Mouse (Mus musculus) embryo, embryonic 10.5 days (tissue): ENCODE results near the gene Adora1.

ENCODE experiments used
- DNase-seq: peaks from one replicate; pipeline ENCODE4 v3.0.0-alpha.2; 2015; ENCODE audit warnings: low spot score

Gene Adora1

DNA sequence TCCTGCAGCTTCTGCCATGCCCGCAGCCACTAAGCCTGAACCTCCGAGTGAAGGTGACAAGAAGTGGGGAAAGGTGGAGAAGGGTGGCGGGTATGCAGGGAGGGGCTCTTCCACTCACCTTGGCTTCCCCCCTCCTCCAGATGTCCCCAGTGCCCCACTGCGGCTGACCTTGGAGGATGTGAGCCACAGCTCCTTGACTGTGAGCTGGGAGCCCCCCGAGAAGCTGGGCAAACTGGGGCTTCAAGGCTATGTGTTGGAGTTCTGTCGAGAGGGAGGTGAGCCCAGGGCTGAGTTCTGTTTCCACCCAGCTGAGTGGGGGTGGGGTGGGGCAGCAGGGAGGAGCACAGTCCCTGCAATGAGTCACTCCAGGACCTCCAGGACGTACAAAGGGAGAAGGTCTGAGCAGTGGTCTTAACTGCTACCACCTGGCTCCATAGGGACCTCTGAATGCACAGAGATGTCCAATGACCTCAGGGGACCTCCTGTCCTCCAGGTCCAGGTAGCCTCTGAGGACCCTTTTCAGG lies 41.5 kb downstream of the Adora1 start:
- no peak for DNase-seq

DNA sequence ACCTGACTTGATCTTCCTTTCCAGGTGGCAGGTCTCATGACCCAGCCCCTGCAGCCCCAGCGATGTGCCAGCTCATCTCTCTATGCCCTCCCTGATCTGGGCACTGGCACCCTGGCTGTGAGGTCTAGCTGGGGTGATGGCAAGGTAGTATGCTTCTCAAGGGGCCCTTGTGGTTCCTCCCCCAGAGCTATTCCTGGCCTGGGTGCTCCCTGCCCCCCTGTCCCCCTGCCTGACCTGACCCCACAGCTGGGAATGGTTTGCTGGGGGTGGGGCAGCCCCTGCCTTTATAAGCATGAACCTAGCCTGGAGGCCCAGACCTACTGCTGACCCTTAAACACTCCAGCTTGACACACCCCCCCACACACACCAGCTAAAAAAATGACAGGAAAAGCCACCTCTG lies 42.1 kb downstream of the Adora1 start, which contains the start of gene Mybph:
Gene Mybph, plus strand, starts transcription at position 323 of the 400 bp plus-strand sequence.
- no peak for DNase-seq

DNA sequence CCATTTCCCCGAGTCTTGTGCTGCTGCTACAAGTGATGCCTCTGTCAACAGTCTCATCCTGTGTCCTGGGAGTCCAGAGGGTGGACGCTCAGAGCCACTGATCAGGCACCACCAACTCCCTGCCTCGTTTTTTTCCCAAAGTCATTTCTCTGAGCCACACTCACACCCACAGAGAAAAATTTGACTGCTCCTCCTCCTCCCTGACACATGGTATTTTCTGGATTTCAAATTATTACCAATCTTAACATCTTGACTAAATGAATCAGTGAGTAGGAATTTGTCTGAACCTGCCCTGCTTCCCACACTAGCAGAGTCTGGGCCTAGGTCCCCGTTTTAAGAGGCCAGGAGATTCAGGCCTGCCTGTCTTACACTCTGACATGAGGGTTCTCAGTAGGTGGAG lies 43.2 kb downstream of the Adora1 start:
- no peak for DNase-seq

DNA sequence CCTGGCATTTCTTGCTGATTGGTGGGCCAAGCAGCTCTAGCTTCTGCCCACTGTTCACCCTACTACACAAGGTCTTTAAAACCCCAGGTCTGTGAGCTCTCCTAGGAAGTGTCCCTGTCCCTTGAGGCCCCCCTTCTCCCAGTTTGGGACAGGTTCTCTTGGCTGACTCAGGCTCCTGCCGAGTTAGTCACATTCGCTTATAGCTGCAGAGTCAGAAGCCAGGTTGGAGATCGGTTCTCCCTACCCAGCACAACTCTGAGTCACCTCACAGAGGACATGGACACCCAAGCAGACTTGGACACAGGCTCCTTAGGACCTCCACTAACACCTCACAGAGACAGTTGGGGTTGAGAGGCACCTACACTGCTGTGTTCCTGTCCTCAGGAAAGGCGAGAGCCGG lies 44.0 kb downstream of the Adora1 start:
- DNase-seq: no peak

DNA sequence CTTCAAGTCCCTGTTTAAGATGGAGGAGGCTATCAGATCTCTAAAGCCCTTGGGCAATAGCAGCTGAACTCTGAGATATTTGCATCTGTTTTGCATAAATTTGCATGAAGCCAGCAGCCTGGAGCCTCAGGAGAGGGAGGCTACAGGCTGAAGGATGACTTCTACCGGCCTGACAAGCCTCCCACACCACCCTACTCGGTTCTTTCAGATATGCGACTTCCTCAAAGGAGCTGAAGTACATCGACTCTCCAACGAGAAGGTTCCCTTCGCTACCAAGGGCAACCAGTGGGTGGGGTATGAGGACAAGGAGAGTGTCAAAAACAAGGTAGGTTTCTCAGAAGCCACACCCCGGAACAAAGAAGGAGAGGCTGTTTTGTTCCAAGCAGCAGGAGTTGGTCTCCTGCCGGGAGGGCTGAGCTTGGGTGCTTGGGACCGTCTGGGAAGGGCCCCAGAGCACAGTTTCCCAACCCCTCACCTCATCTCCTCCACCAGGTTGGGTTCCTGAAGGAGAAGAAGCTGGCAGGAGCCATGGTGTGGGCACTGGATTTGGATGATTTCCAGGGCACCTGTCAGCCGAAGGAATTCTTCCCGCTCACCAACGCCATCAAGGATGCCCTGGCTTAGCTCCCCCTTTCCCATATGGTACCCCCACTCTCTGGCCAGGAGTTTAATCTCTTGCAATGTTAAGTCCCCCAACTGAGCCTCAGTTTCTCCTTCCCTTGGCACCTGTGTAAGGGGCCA lies 46.1 kb downstream of the Adora1 start:
- DNase-seq: no peak

DNA sequence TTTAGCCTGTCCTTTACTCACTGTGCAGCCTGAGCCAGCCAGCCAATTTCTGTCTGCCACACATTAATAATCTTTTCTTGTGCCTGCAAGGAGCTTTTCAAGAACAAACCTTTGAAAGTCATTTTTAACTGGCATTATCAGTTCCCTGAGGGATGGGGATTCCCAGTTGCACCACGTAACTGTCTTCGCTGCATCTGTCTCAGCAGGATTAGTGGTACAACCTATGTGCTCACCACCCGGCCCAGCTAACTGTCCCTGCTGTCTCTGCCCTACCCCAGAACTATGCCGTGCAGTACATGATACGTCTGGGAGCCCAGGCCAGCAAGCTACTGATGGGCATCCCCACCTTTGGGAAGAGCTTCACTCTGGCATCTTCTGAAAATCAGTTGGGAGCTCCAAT lies 47.0 kb downstream of the Adora1 start:
- DNase-seq: no peak

DNA sequence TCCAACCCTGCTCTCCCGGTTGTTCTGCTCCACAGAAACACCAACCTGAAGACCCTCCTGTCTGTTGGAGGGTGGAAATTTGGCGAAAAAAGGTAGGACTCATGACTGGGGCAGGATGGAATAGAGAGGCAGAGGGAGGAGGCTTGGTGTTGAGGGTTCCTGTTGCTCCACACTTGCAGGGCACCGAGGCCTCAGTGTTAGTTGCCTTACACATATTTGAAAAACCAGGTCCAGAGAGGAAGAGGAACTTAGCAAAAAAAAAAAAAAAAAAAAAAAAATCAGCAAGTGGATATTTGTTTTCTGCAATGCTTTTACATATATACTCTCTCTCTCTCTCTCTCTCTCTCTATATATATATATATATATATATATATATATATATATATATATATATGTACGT lies 51.1 kb downstream of the Adora1 start:
- no peak for DNase-seq

DNA sequence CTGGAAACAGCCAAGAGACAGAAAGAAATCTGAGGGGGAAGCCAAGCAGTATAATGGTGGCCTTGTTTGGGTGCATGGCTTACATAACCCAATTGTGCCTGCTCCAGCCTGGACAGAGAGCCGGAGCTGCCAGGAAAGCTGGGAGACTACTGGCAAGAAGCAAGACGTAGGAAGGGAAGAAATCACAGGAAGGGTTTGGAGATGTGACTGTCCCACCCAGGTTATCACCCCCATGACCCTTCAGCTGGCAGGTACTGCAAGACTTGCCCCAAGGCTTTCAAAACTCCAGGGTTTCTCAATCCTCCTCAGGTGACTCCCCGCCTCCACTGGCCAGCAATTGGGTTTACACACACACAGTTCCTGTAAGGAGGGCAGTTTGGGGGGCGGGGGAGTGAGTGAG lies 53.2 kb downstream of the Adora1 start, which contains the start of gene Chil1:
Gene Chil1, plus strand, starts transcription at position 152 of the 400 bp plus-strand sequence.
- no peak for DNase-seq

DNA sequence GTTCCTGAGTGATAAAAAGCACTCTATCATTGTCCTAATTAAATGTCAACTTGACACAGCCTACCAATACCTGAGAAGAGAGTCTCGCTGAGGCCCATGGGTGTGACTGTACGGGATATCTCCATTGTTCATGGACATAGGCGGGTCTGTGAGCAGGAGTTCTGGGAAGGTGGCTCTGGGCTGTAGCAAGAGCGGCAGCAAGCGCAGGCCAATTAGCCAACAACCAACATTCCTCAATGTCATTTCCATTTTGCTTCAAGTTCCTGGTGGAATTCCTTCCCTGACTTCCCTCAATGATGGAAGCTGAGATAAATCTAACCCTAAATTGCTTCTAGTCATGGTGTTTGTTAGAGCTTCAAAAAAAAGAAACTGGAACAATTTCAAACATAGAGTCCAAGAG lies 57.3 kb downstream of the Adora1 start:
- no peak for DNase-seq

DNA sequence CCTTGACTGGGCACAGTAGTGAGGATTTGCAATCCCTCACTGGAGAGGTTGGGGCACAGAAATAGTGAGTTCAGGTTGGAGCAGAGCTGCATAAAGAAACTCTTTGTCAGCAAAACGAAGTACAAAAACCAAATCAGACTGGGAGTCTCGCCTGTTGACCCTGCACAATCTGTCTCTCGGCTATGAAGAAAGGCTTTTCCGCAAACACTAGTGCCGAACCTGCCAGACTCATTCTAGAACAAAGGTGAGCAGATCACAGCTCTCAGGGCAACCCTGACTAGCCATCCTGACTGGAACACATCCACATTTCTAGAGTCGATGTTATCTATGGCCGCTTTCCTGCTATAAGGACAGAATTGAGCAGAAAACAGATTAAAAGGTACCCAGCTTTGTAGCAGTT lies 62.1 kb downstream of the Adora1 start:
- DNase-seq: no peak

DNA sequence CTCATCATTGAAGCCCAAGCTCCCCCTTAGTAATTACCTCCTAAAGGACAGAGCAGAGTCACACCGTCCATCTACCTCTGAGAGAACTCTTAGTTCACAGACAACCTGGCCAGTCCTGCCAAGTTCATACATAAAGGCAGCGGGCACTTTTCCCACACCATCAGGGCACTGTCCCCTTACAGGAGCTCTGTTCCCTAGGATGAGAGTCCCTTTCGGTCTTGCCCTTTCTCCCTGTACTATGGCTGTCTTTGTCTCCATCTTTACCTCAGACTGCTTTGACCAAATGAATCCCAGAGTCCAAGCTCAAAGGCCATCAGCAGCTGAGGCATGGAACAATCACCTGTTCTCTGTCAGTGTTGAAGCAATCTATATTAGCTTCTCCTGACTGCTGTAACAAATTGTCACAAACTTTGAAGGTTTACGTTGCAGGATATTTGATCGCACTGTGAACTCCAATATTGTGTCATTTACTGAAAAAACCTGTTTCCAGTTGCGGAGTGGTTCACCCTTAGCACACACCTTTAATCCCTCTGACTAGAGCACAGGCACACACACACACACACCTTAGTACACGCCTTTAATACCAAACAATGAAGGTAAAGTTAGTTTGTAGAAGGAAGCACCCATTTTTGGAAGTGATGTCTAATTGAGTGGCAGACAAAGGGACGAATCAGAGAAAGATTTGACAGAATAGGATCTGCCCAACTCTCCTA lies 66.1 kb downstream of the Adora1 start:
- no peak for DNase-seq

DNA sequence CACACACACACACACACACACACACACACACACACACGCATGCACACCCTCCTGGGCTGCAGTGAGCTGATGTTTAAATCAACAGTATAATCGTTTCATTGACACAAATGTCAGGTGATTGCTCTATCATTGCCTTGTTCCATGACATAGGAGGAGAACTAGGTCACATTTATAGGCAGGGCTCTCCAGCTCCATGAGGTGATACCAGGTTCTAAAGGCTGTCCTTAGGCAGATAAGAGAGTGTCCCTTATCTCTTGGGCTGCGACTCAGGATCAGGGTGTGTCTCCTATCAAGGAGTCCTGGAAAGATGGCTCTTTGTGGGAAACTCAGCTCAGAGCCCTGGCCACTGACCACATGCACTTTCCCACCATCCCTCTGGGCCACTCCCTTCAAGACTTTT lies 66.7 kb downstream of the Adora1 start:
- DNase-seq: no peak

DNA sequence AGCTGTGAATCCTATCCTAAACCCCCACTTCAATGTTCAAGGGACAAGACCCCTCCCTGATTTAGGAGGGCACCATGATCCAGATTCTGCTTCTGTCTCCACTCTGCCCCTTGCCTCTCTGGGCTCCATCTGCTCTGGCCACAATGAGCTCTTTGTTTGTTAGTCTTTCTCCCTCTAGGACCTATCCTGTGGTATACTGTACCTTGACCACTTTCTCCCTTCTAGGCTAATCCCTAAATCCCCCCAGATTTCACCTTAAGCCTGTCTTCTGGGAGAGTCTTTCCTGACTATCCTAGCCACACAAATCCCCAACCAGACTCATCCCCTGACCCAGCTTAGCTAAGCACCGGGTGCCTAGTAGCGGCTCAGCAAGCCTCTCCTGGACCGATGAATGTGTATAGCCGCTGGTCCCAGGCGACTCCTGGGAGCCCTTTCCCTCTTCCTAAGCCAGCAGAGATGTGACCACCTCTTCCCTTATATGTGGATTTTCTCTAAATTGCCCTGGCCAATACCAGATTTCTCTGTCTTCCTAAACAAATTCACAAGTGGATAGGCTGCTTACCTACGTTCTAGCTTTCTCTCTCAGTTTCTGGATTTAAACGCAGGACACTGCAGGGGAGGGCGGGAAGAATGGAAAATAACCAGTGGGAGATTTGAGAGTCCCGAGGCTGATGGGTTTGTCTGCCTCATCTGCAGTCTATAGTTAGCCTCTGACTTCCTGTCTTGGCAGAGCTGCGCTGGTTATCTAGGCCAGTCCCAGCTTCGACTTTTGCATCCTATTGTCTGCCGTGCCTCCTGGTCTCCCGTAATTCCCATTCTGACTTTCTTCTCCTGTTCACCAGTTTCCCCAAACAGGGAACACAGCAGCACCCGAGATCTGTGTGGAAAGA lies 67.6 kb downstream of the Adora1 start:
- no peak for DNase-seq

DNA sequence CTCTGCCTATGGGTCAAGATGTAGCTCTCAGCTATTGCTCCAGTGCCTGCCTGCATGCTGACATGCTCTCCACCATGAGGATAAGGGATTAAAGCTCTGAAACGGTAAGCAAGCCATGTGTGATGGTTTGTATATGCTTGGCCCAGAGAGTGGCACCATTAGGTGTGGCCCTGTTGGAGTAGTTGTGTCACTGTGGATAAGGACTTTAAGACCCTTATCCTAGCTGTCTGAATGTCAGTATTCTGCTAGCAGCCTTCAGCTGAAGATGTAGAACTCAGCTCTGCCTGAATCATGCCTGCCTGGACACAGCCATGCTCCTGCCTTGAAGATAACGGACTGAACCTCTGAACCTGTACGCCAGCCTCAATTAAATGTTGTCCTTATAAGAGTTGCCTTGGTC lies 68.7 kb downstream of the Adora1 start:
- no peak for DNase-seq

DNA sequence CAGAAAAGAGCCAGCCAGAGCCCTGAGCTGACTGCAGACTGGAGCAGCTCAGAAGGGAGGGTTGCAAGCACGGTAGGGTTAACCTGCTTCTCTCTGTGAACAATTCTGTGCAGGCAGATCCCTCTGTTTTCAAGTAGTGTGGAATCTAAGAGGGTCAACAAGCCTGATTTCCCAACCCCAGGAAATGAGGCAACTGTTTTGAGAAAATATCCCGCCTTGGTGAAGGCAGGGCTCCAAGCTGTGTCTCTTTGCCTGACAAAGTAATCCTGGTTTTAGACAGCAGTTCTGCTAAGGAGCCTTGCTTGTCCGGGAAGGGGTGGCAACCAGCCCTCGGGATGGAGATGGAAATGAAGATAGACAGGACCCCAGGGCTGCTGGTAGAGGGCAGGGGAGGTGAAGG lies 70.8 kb downstream of the Adora1 start:
- no peak for DNase-seq

DNA sequence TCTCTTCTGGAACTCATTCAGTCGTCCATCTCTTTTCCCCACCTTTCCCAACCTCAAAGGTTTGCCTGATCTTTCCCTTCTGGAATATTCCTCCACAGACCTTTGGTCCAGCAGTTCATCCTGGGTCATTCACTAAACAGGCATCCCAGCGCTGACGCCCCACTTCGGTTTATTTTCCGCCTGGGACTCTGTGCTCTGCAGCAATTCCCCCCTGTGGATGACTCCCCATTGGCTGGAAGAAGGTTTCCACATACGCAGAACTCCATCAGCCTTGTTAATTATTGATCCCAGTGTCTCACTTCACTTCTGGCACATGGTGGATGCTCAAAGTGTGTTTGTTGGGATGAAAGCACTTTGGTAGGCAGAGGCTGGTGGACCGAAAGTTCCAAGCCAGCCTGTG lies 71.8 kb downstream of the Adora1 start:
- no peak for DNase-seq

DNA sequence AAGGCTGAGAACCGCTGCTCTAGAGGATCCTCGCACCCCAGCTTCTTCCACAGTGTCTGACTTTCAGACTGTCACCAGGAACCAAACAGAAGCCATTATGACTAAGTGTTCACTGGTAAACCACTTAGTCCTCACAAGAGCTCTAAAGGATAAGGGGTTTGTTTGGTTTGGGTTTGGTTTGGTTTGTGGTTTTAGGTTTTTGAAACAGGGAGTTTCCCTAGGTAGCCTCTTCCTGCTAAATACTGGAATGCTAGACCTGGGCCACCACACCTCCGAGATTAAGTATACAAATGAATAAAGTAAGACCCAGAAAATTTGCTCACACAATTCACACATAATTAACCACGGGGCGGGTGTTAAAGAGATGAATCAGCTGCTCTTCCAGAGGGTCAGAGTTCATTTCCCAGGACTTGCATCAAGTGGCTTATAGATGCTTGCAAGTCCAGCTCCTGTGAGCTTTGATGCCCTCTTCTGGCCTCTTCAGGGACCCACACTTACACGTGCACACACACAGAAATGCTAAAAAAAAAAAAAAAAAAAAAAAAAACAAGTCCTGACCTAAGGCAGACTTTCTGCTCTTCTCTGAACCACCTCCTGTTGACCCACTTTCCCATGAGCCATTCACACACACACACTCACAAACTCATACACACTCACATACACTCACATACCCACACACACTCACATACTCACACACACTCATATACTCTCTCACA lies 72.6 kb downstream of the Adora1 start:
- DNase-seq: no peak

DNA sequence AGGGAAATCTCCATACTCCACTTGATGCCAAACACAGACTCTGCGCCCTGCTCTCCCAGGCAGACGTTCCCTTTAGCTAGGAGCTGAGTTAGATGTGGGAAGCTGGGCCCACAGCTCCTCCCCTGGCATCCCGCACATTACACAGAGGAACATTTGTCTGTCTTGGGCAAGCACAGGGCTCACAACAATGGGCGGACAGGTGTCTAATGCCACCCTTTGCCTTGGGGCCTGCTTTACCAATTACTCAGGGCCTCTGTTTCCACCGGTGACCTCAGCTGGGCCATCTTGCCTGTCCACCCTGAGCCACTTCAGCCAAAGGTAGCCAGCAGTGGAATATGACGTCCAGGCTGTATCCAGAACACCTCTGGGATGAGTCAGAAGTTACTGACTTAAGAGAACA lies 73.8 kb downstream of the Adora1 start:
- DNase-seq: no peak

DNA sequence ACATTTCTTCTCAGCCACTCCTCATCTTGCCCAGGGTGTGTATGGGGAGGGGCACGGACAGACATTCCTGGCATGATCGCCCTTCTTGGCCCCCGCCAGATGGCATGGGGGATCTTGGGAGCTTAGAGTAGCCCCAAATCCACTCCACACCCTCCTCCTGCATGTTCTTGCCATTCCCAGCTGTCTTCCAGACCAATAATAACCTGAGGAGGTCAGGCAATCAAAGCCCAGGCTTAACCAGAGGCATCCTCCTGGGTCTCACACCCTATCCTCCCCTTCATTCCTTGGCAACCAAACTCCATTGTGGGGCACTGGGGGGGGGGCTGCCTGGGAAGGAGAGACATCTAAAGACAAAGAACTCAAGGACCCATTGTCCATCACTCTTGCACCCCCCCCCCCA lies 74.8 kb downstream of the Adora1 start:
- DNase-seq: no peak

DNA sequence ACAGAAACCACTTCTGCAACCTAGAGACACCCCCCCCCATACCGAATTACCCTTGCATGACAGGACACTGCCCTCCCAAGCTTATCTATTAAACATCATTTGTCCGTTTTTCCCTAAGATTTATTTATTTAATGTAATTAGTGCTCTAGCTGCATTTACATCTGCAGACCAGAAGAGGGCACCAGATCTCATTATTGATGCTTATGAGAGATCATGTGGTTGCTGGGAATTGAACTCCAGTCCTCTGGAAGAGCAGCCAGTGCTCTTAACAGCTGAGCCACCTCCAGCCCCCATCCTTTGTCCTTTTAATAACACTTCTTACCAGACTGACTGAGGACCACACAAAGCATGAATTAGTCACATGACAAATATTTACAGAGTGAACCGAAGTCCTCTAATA lies 80.6 kb downstream of the Adora1 start:
- no peak for DNase-seq

DNA sequence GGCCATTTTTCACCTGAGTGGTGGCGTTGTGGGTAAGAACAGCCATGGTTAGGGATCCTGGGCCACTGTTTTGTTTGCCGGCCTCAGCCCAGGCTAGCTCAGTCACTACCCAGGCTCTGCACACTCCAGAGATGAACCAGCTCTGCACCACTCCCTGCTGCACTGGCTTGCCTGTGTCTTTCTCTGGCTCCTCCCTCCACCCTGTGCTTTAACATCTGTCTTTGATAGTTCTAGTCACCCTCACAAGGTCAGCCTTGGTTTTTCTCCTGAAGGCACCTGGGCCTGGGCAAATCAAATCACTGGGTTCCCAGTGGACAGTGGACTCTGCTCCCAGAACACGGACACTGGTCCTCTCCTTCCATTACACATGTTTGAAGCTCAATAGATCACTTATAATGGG lies 81.1 kb downstream of the Adora1 start:
- DNase-seq: no peak
